Mouse (Mus musculus): Measurements from ENCODE around the gene Pmm1. TPM values are rescaled to one million over a fixed set of nuclear protein-coding genes. Genes with fewer than 3 reads are reported as not detected.

Gene Pmm1
- polyA plus RNA-seq, 1 experiment: 88.7 TPM

- Histone ChIP-seq H3K4me3 (ENCODE audit: insufficient read depth, low read length) (no peak overlapping the region), H3K27ac (ENCODE audit: insufficient read depth, low read length) (no peak overlapping the region), H3K4me1 (ENCODE audit: control insufficient read depth, insufficient read depth, low read length) (no peaks in the 10 kb centered on the region; the same call in 1 of the 2 replicates)
- TF ChIP-seq POLR2A (IDR thresholded peaks at IDR 0.05; ENCODE audit: low read depth, low read length): no peak
- no peak for TF ChIP-seq CTCF (IDR thresholded peaks at IDR 0.05; ENCODE audit: borderline replicate concordance, insufficient read depth, low read length)
Observed at GRCm38 (mm10) chr15:81928277-81928676, 32.5 kb downstream of the Pmm1 start.

DNA sequence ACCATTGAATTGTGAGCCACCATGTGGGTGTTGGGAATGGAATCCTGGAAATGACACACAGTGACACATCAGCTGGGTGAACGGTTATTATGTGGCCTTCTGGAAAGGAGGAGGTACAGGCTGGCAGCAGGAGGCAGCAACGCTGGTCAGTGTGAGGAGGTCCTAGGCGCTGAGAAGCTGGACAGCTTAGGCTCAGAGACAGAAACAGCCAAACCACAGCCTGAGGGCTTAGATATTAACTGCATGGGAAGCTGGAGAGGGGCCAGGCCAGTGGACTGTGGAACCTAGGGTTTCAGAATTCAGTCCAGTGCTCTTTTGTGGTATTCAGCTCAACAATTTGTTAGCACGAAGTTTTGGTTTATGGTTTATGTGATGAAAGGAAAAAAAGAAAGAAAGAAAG lies 33.0 kb downstream of the Pmm1 start:
- no peak for TF ChIP-seq POLR2A (IDR thresholded peaks at IDR 0.05; ENCODE audit: low read depth, low read length)
- TF ChIP-seq CTCF (IDR thresholded peaks at IDR 0.05; ENCODE audit: borderline replicate concordance, insufficient read depth, low read length): no peak
- Histone ChIP-seq H3K4me1 (ENCODE audit: control insufficient read depth, insufficient read depth, low read length) (no peaks in the 10 kb centered on the region; the same call in 1 of the 2 replicates), H3K4me3 (ENCODE audit: insufficient read depth, low read length) (no peak overlapping the region), H3K27ac (ENCODE audit: insufficient read depth, low read length) (no peak overlapping the region)

DNA sequence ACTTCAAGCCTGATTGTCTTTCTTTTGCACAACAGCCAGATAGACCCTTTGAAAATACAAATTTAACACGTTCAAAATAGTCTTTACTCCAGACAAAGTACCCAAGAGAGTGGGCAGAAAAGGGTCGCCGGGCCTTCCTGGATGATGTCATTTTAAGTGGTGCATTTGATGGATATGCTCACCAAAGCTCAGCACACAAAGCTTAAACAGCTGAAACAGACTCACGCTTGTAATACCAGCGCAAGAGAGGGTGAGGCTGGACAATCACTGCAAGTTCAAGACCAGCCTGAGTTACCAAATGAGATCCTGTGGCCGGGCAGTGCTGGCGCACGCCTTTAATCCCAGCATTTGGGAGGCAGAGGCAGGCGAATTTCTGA lies 34.3 kb downstream of the Pmm1 start:
- H3K4me3 ChIP-seq (ENCODE audit: insufficient read depth, low read length): no peak overlapping the region

DNA sequence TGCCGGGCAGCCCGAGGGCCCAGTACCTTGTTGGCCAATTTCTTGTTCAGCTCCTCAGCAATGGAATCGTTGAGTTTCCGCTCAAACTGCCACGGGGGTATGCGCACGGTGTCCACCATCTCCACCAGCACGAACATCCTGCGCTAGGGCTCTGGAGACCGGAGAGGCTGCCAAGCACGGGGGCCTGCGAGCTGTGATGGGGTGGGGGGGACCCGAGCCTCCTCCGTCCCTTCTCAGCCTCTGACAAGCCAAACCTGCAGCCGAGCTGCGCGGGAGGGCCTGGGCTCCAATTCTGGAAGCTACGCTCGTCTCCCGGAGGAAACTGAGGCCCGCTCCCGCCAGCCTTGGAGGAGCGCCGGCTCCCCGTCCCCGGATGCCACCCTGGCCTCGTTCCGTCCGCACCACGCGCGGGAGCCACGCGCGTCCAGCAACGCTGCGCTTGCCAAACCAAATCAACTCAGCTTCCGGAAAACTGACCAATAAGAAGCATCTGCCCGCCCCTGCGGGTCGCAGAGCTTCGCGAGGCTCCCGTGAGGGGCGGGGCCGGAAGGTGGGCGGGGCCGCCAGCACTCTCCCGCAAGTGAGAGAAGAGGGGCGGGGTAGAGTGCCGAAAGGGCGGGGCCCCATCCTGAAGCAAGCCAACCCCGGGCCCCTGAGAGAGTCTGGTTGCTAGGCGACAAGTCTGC lies 34.8 kb downstream of the Pmm1 start, which contains the start of gene Polr3h:
Polr3h (minus strand) TSS at position 481 of the 686 bp plus-strand sequence.
- H3K27ac ChIP-seq (ENCODE audit: insufficient read depth, low read length): 0 out of 2 replicates have a peak within 1 kb of the TSS, but pooled peaks have one; percentile 2
- peak; percentile 79 for TF ChIP-seq POLR2A (IDR thresholded peaks at IDR 0.05; ENCODE audit: low read depth, low read length)
- TF ChIP-seq CTCF (IDR thresholded peaks at IDR 0.05; ENCODE audit: borderline replicate concordance, insufficient read depth, low read length): no peak
- peak within 1 kb of the TSS; percentile 67 for H3K4me3 ChIP-seq (ENCODE audit: insufficient read depth, low read length)
- H3K4me1 ChIP-seq (ENCODE audit: control insufficient read depth, insufficient read depth, low read length): no peaks in the 10 kb centered on the region; the same call in 1 of the 2 replicates

More for the DNA sequence above, 34.3 kb downstream of the Pmm1 start:
- Histone ChIP-seq H3K4me1 (ENCODE audit: control insufficient read depth, insufficient read depth, low read length) (no peaks in the 10 kb centered on the region; the same call in 1 of the 2 replicates), H3K27ac (ENCODE audit: insufficient read depth, low read length) (no peak overlapping the region)
- TF ChIP-seq POLR2A (IDR thresholded peaks at IDR 0.05; ENCODE audit: low read depth, low read length) (no peak), CTCF (IDR thresholded peaks at IDR 0.05; ENCODE audit: borderline replicate concordance, insufficient read depth, low read length) (no peak)

- no peaks in the 10 kb centered on the region; the same call in 1 of the 2 replicates for H3K4me1 ChIP-seq (ENCODE audit: control insufficient read depth, insufficient read depth, low read length)
- no peak for TF ChIP-seq POLR2A (IDR thresholded peaks at IDR 0.05; ENCODE audit: low read depth, low read length)
- no peak for TF ChIP-seq CTCF (IDR thresholded peaks at IDR 0.05; ENCODE audit: borderline replicate concordance, insufficient read depth, low read length)
- peak overlapping the region; percentile 67 for H3K4me3 ChIP-seq (ENCODE audit: insufficient read depth, low read length)
- no peak overlapping the region for H3K27ac ChIP-seq (ENCODE audit: insufficient read depth, low read length)
Observed at GRCm38 (mm10) chr15:81924933-81925332, 35.8 kb downstream of the Pmm1 start.

GRCm38 (mm10) chr15:81921255-81921654 lies 39.5 kb downstream of the Pmm1 start:
- TF ChIP-seq POLR2A (IDR thresholded peaks at IDR 0.05; ENCODE audit: low read depth, low read length) (no peak), CTCF (IDR thresholded peaks at IDR 0.05; ENCODE audit: borderline replicate concordance, insufficient read depth, low read length) (no peak)
- Histone ChIP-seq H3K4me1 (ENCODE audit: control insufficient read depth, insufficient read depth, low read length) (no peaks in the 10 kb centered on the region; the same call in 1 of the 2 replicates), H3K27ac (ENCODE audit: insufficient read depth, low read length) (no peak overlapping the region), H3K4me3 (ENCODE audit: insufficient read depth, low read length) (no peak overlapping the region)

DNA sequence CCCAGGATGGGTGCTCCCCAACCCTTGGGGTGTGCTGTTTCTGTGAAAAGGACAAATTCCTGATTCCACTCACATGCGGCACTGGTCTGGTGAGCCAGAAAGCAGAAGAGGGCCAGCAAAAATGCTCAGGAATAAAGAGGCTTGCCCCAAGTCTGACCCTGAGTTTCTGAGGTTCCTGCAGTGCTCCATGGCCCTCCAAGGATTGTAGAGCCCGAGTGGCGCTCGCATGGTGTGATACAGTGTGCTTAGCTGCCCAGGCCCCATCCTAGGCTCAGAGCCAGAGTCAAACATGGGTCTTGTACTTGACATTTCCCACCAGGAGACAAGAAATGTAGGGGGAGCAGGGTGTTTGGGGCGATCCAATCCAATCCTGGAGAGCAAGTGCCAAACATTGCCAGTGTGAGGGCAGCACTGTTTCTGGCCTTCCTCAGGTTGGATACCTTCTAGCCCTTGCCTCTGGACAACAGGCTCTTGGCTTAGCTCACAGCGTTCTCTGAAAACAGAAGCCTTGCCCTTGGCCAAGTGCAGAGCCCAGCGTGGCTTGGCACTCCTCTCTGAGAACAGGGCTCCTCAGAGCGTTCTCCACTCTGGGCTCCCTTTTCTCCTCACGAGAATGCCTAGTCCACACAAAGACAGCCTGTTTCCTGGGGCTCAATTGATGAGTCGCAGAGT lies 40.0 kb downstream of the Pmm1 start:
- H3K27ac ChIP-seq (ENCODE audit: insufficient read depth, low read length): no peak overlapping the region
- TF ChIP-seq POLR2A (IDR thresholded peaks at IDR 0.05; ENCODE audit: low read depth, low read length): no peak
- no peak for TF ChIP-seq CTCF (IDR thresholded peaks at IDR 0.05; ENCODE audit: borderline replicate concordance, insufficient read depth, low read length)
- H3K4me1 ChIP-seq (ENCODE audit: control insufficient read depth, insufficient read depth, low read length): no peaks in the 10 kb centered on the region; the same call in 1 of the 2 replicates
- no peak overlapping the region for H3K4me3 ChIP-seq (ENCODE audit: insufficient read depth, low read length)

- Histone ChIP-seq H3K4me3 (ENCODE audit: insufficient read depth, low read length) (no peak overlapping the region), H3K27ac (ENCODE audit: insufficient read depth, low read length) (no peak overlapping the region), H3K4me1 (ENCODE audit: control insufficient read depth, insufficient read depth, low read length) (no peaks in the 10 kb centered on the region)
- TF ChIP-seq CTCF (IDR thresholded peaks at IDR 0.05; ENCODE audit: borderline replicate concordance, insufficient read depth, low read length) (no peak), POLR2A (IDR thresholded peaks at IDR 0.05; ENCODE audit: low read depth, low read length) (no peak)
Observed at GRCm38 (mm10) chr15:81919062-81919461, 41.7 kb downstream of the Pmm1 start.

DNA sequence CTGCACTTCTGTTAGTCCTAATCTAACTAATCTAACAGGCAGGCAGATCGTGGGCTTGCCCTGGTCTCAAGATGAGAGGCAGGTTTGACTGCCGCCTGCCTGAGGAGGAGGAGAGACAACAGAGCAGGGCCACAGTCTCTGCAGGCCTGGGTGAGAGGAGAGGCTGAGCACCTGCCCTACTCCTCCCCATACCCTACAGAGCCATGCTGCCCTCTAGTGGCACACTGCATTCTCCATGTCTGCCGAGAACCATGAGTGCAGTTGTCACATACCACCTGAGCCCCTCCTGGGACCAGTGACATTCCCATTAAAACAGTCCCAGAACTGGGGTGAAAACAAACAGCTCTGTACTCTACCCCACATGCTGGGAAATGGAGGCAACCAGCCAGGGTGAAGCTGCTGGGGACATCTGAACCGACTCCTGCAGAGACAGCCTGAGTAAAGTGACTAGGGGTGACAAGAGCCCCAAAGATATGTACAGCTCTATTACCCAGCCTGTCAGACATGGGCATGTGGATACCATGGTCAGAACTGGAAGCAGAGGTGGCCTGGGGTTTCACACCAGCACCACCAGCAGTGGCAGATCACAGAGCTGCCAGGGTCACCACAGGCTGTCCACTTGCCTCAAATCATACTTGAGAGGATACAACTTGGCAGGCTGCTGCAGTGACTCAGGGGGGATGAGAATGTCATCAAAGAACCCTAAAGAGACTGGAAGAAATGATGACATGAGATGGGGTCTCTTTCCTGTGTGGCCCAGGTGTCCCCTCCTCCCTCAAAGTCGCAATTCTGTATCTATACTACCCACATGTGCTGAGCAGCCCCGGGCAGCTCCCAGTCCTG lies 42.9 kb downstream of the Pmm1 start:
- Histone ChIP-seq H3K4me1 (ENCODE audit: control insufficient read depth, insufficient read depth, low read length) (peaks cover 3% of the 10 kb centered on the region; the same call in 1 of the 2 replicates), H3K27ac (ENCODE audit: insufficient read depth, low read length) (no peak overlapping the region), H3K4me3 (ENCODE audit: insufficient read depth, low read length) (no peak overlapping the region)
- TF ChIP-seq CTCF (IDR thresholded peaks at IDR 0.05; ENCODE audit: borderline replicate concordance, insufficient read depth, low read length): peak; percentile 99
- no peak for TF ChIP-seq POLR2A (IDR thresholded peaks at IDR 0.05; ENCODE audit: low read depth, low read length)
